Mouse (Mus musculus): ENCODE measurements around the gene Gzf1. TPM values are rescaled to one million over a fixed set of nuclear protein-coding genes. Genes with fewer than 3 reads are reported as not detected.
A peak's percentile ranks its signal among the peaks of the same experiment; 100 is the strongest.

Gzf1 gene
- polyA plus RNA-seq, 1 experiment: 12.7 TPM

DNA sequence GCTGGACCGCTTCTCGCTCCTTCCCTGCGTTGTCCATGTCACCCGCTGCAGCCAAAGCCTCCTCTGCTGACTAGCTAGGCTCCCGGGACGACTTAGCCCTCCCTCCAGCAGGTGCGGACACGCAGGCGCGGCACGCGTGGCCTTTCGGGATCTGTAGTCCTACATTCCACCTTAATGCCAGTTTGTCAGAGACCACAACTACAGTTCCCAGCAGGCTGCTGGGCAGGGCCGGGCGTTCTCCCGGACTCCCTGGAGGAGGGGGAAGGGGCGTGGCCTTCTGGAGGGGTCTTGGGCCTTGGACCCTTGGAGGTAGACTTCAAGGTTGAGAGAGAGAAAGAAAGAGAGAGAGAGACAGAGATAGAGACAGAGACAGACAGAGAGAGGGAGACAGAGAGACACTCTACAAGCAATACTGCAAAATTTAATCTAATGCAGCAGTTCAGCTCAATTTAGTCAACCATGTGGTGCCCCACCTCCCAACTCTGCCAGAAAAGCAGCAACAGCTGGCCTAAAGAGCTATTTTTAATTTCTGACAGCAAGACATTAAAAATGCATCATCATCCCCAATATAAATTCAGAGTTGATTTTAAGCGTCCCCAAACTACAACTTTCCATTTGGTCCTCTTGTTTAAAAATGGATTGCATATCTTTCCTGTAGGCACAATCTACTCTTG is 51.6 kb downstream of the Gzf1 start, which contains the start of gene Napb:
Napb (minus strand) TSS at position 141 of the 674 bp plus-strand sequence.
- Histone ChIP-seq H3K79me2 (ENCODE audit: control insufficient read depth, insufficient read depth) (peaks cover 41% of the 10 kb centered on the region), H3K4me3 (peak within 1 kb of the TSS; percentile 94), H3ac (ENCODE audit: control insufficient read depth, insufficient read length) (peak within 1 kb of the TSS; percentile 59), H3K27me3 (ENCODE audit: control insufficient read depth, insufficient read depth, insufficient read length) (no peaks in the 10 kb centered on the region), H3K36me3 (ENCODE audit: control insufficient read depth, insufficient read depth) (peaks cover 5% of the 10 kb centered on the region), H3K4me2 (ENCODE audit: low read depth) (peak within 1 kb of the TSS; percentile 89)
- TF ChIP-seq POLR2A (IDR thresholded peaks at IDR 0.05; ENCODE audit: insufficient read length, low read depth) (peak; percentile 100), POLR2AphosphoS2 (IDR thresholded peaks at IDR 0.05; ENCODE audit: insufficient read length, low read depth) (peak; percentile 99), MYOD1 (IDR thresholded peaks at IDR 0.05; ENCODE audit: control insufficient read depth in 1 of 3, insufficient read length in 2 of 3, low read depth in 2 of 3) (peak; percentile 78 to 92 (median 80)), USF1 (IDR thresholded peaks at IDR 0.05; ENCODE audit: low read depth) (no peak), SRF (IDR thresholded peaks at IDR 0.05; ENCODE audit: control insufficient read depth, insufficient read length, low read depth) (peak; percentile 62), MYOG (IDR thresholded peaks at IDR 0.05; ENCODE audit: control insufficient read depth in 1 of 3, insufficient read depth in 1 of 3, insufficient read length in 2 of 3, low read depth in 2 of 3) (peak; percentile 49 to 73 (median 66)), TCF12 (IDR thresholded peaks at IDR 0.05; ENCODE audit: insufficient read depth, poor library complexity, severe bottlenecking) (peak; percentile 23), REST (IDR thresholded peaks at IDR 0.05; ENCODE audit: insufficient read depth, insufficient read length) (no peak)

Other genes starting within 250 kb of the Gzf1 start
- 0.12 TPM for gene Cd93, start 237.5 kb upstream of the Gzf1 start, polyA plus RNA-seq (2012; fragmentation: generic; extraction: Trizol)
- 36.8 TPM for gene Nxt1, start 8.4 kb upstream of the Gzf1 start, polyA plus RNA-seq (2012; fragmentation: generic; extraction: Trizol)
- 2.3 TPM for gene Napb, start 51.4 kb downstream of the Gzf1 start, polyA plus RNA-seq (2012; fragmentation: generic; extraction: Trizol)
- 0.07 TPM for gene Cstl1, start 69.3 kb downstream of the Gzf1 start, polyA plus RNA-seq (2012; fragmentation: generic; extraction: Trizol)
- not detected for gene Cst11, start 90.5 kb downstream of the Gzf1 start, polyA plus RNA-seq (2012; fragmentation: generic; extraction: Trizol)
- not detected for gene 8030411F24Rik, start 101.0 kb downstream of the Gzf1 start, polyA plus RNA-seq (2012; fragmentation: generic; extraction: Trizol)
- gene Cst12, start 108.3 kb downstream of the Gzf1 start, polyA plus RNA-seq (2012; fragmentation: generic; extraction: Trizol): not detected
- gene Cst8, start 117.8 kb downstream of the Gzf1 start, polyA plus RNA-seq (2012; fragmentation: generic; extraction: Trizol): not detected
- gene Cst13, start 139.1 kb downstream of the Gzf1 start, polyA plus RNA-seq (2012; fragmentation: generic; extraction: Trizol): not detected
- not detected for gene Cst9, start 154.1 kb downstream of the Gzf1 start, polyA plus RNA-seq (2012; fragmentation: generic; extraction: Trizol)
- gene 9230104L09Rik, start 184.0 kb downstream of the Gzf1 start, polyA plus RNA-seq (2012; fragmentation: generic; extraction: Trizol): not detected
- gene Cst3, start 194.7 kb downstream of the Gzf1 start, polyA plus RNA-seq (2012; fragmentation: generic; extraction: Trizol): 646 TPM